Mouse (Mus musculus) forebrain, embryonic 11.5 days (tissue): ENCODE results near the gene Eps8. TPM values are rescaled to one million over a fixed set of nuclear protein-coding genes. Genes with fewer than 3 reads are reported as not detected.

Experiments
- ATAC-seq: fragments of 200-750 bp; cut with Nextera tagmentation; replicated peaks from 2 replicates; pipeline ENCODE4 v1.8.0; 2017; ENCODE audit warnings: moderate TSS enrichment; ENCODE audit not compliant: low FRiP score
- DNase-seq: peaks from one replicate; pipeline ENCODE4 v3.0.0-alpha.2; 2017; ENCODE audit warnings: low spot score
- H3K27ac ChIP-seq: fragments of 300-500 bp; sonication (generic); 2 replicates; pipeline ENCODE4 v1.5.1; 2014; ENCODE audit warnings: low read depth, low read length
- H3K27me3 ChIP-seq: fragments of 300-500 bp; sonication (generic); 2 replicates; pipeline ENCODE4 v1.6.1; 2014; ENCODE audit warnings: mild to moderate bottlenecking, low read length, mixed read lengths; ENCODE audit not compliant: control insufficient read depth, insufficient read depth
- H3K36me3 ChIP-seq: fragments of 300-500 bp; sonication (generic); 2 replicates; pipeline ENCODE4 v1.6.1; 2014; ENCODE audit warnings: mild to moderate bottlenecking, low read length, moderate library complexity, mixed read lengths; ENCODE audit not compliant: control insufficient read depth, insufficient read depth
- H3K4me1 ChIP-seq: fragments of 300-500 bp; sonication (generic); replicated peaks from 2 replicates; pipeline ENCODE4 v1.6.1; 2014; ENCODE audit warnings: low read length, mixed read lengths; ENCODE audit not compliant: control insufficient read depth, insufficient read depth
- H3K4me2 ChIP-seq: fragments of 300-500 bp; sonication (generic); 2 replicates; pipeline ENCODE4 v1.6.1; 2014; ENCODE audit warnings: low read depth, mild to moderate bottlenecking, low read length, moderate library complexity, mixed read lengths; ENCODE audit not compliant: severe bottlenecking
- H3K4me3 ChIP-seq: fragments of 300-500 bp; sonication (generic); 2 replicates; pipeline ENCODE4 v1.5.1; 2014; ENCODE audit warnings: low read depth, low read length
- H3K9ac ChIP-seq: fragments of 300-500 bp; sonication (generic); 2 replicates; pipeline ENCODE4 v1.6.1; 2014; ENCODE audit warnings: low read length
- H3K9me3 ChIP-seq: fragments of 300-500 bp; sonication (generic); 2 replicates; pipeline ENCODE4 v1.6.1; 2016; ENCODE audit warnings: low read length, mixed read lengths; ENCODE audit not compliant: control insufficient read depth
- WGBS: fragments of 180-500 bp; shearing (Covaris S2); extraction: QIAGEN DNeasy Blood & Tissue Kit; methylation state at CpG from one replicate; pipeline ENCODE4 v1.1.7; 2014; 5-methylcytosine and 5-hydroxymethylcytosine counted together
- polyA plus RNA-seq: library from polyadenylated mRNA; unstranded; fragments of >200 nt; fragmentation: Nextera tagmentation; extraction: Ambion mirVana; gene quantifications from 2 replicates; pipeline ENCODE4 v1.2.1, GENCODE M21; 2014

Eps8 gene
- polyA plus RNA-seq, 1 experiment from 2014 or later = 5.9 TPM

GRCm38 (mm10) chr6:137657203-137657602 lies 2.5 kb upstream of the Eps8 start:
- Histone ChIP-seq H3K27ac (no peak overlapping the region), H3K4me1 (no peaks in the 10 kb centered on the region), H3K9me3 (no peaks in the 10 kb centered on the region), H3K4me3 (no peak overlapping the region), H3K27me3 (no peaks in the 10 kb centered on the region), H3K36me3 (no peaks in the 10 kb centered on the region), H3K9ac (no peak overlapping the region), H3K4me2 (no peak overlapping the region)
- DNase-seq (no peak), ATAC-seq (no peak)
- 70% methylated on average over 6 of the region's 6 CpGs for WGBS

GRCm38 (mm10) chr6:137649528-137649927 lies 5.1 kb downstream of the Eps8 start:
- Histone ChIP-seq H3K4me3 (peak overlapping the region; percentile 74), H3K4me1 (no peaks in the 10 kb centered on the region; the same call in 1 of the 2 replicates), H3K9me3 (no peaks in the 10 kb centered on the region), H3K36me3 (no peaks in the 10 kb centered on the region), H3K27me3 (peaks cover 13% of the 10 kb centered on the region; the same call in 1 of the 2 replicates), H3K9ac (no peak overlapping the region; the same call in 1 of the 2 replicates), H3K4me2 (peak overlapping the region; percentile 97), H3K27ac (no peak overlapping the region)
- WGBS = 44% methylated on average over 2 of the region's 7 CpGs
- ATAC-seq (peak; percentile 67), DNase-seq (no peak)

- H3K27ac ChIP-seq = no peak overlapping the region
- H3K27me3 ChIP-seq = peaks cover 13% of the 10 kb centered on the region; the same call in 1 of the 2 replicates
- peak overlapping the region; percentile 68 for H3K9ac ChIP-seq
- H3K9me3 ChIP-seq = no peaks in the 10 kb centered on the region
- peak overlapping the region; percentile 74 for H3K4me3 ChIP-seq
- peak overlapping the region; percentile 97 for H3K4me2 ChIP-seq
- H3K36me3 ChIP-seq = no peaks in the 10 kb centered on the region
- H3K4me1 ChIP-seq = no peaks in the 10 kb centered on the region; the same call in 1 of the 2 replicates
- WGBS = under 1% methylated on average over 48 of the region's 51 CpGs
- ATAC-seq (peak; percentile 83), DNase-seq (peak; percentile 86)
These were observed 5.6 kb downstream of the Eps8 start for GRCm38 (mm10) chr6:137649068-137649480.

GRCm38 (mm10) chr6:137648110-137649067 lies 6.3 kb downstream of the Eps8 start:
- H3K27ac ChIP-seq = no peak overlapping the region
- peak; percentile 60 for DNase-seq
- peak overlapping the region; percentile 74 for H3K4me3 ChIP-seq
- no peaks in the 10 kb centered on the region for H3K9me3 ChIP-seq
- peak overlapping the region; percentile 97 for H3K4me2 ChIP-seq
- H3K36me3 ChIP-seq = no peaks in the 10 kb centered on the region
- WGBS = 1% methylated on average over 59 of the region's 59 CpGs
- ATAC-seq = peak; percentile 73
- peak overlapping the region; percentile 68 for H3K9ac ChIP-seq
- H3K27me3 ChIP-seq = peaks cover 13% of the 10 kb centered on the region; the same call in 1 of the 2 replicates
- no peaks in the 10 kb centered on the region; the same call in 1 of the 2 replicates for H3K4me1 ChIP-seq

- no peak overlapping the region for H3K27ac ChIP-seq
- DNase-seq (no peak), ATAC-seq (no peak)
- no peaks in the 10 kb centered on the region for H3K36me3 ChIP-seq
- peak overlapping the region; percentile 97; the same call in 1 of the 2 replicates for H3K4me2 ChIP-seq
- peaks cover 13% of the 10 kb centered on the region; the same call in 1 of the 2 replicates for H3K27me3 ChIP-seq
- H3K9me3 ChIP-seq = no peaks in the 10 kb centered on the region
- no peaks in the 10 kb centered on the region; the same call in 1 of the 2 replicates for H3K4me1 ChIP-seq
- H3K9ac ChIP-seq = no peak overlapping the region
- 18% methylated on average over 10 of the region's 10 CpGs for WGBS
- H3K4me3 ChIP-seq = peak overlapping the region; percentile 74
These were observed 7.0 kb downstream of the Eps8 start for GRCm38 (mm10) chr6:137647646-137648045.

GRCm38 (mm10) chr6:137646726-137647125 lies 8.0 kb downstream of the Eps8 start:
- Histone ChIP-seq H3K27me3 (peaks cover 13% of the 10 kb centered on the region; the same call in 1 of the 2 replicates), H3K4me3 (no peak overlapping the region), H3K36me3 (no peaks in the 10 kb centered on the region), H3K9ac (no peak overlapping the region), H3K4me1 (no peaks in the 10 kb centered on the region; the same call in 1 of the 2 replicates), H3K27ac (no peak overlapping the region), H3K4me2 (no peak overlapping the region), H3K9me3 (no peaks in the 10 kb centered on the region)
- no peak for DNase-seq
- WGBS = 83% methylated on average over 2 of the region's 2 CpGs
- ATAC-seq = no peak

- Histone ChIP-seq H3K9ac (no peak overlapping the region), H3K4me3 (no peak overlapping the region), H3K27ac (no peak overlapping the region), H3K4me2 (no peak overlapping the region), H3K36me3 (no peaks in the 10 kb centered on the region), H3K27me3 (peaks cover 13% of the 10 kb centered on the region; the same call in 1 of the 2 replicates), H3K4me1 (peaks cover 2% of the 10 kb centered on the region; the same call in 1 of the 2 replicates), H3K9me3 (no peaks in the 10 kb centered on the region)
- DNase-seq = no peak
- ATAC-seq = no peak
- 90% methylated on average over 5 of the region's 5 CpGs for WGBS
These were observed 9.8 kb downstream of the Eps8 start for GRCm38 (mm10) chr6:137644893-137645292.

GRCm38 (mm10) chr6:137643814-137644213 lies 10.9 kb downstream of the Eps8 start:
- H3K4me3 ChIP-seq = no peak overlapping the region
- H3K27ac ChIP-seq = no peak overlapping the region
- DNase-seq = no peak
- no peak for ATAC-seq
- H3K9ac ChIP-seq = no peak overlapping the region
- no peaks in the 10 kb centered on the region for H3K9me3 ChIP-seq
- peaks cover 13% of the 10 kb centered on the region; the same call in 1 of the 2 replicates for H3K27me3 ChIP-seq
- 81% methylated on average over 4 of the region's 4 CpGs for WGBS
- peaks cover 2% of the 10 kb centered on the region; the same call in 1 of the 2 replicates for H3K4me1 ChIP-seq
- no peak overlapping the region for H3K4me2 ChIP-seq
- H3K36me3 ChIP-seq = no peaks in the 10 kb centered on the region
